Mouse (Mus musculus) neural tube, embryonic 13.5 days (tissue): ENCODE results near the gene Ppard. TPM values are rescaled to one million over a fixed set of nuclear protein-coding genes. Genes with fewer than 3 reads are reported as not detected.

Experiments used
- ATAC-seq: fragments of 200-750 bp; cut with Nextera tagmentation; 2 replicates; pipeline ENCODE4 v1.8.0; 2017; ENCODE audit warnings: low read depth, mild to moderate bottlenecking, moderate TSS enrichment, moderate library complexity
- H3K27ac ChIP-seq: fragments of 300-500 bp; sonication (generic); replicated peaks from 2 replicates; pipeline ENCODE4 v1.5.1; 2015; ENCODE audit warnings: moderate library complexity, mild to moderate bottlenecking, inconsistent platforms
- H3K27me3 ChIP-seq: fragments of 300-500 bp; sonication (generic); 2 replicates; pipeline ENCODE4 v1.6.1; 2015; ENCODE audit warnings: mild to moderate bottlenecking, inconsistent platforms
- H3K36me3 ChIP-seq: fragments of 300-500 bp; sonication (generic); 2 replicates; pipeline ENCODE4 v1.6.1; 2015; ENCODE audit warnings: mild to moderate bottlenecking, inconsistent platforms
- H3K4me1 ChIP-seq: fragments of 300-500 bp; sonication (generic); replicated peaks from 2 replicates; pipeline ENCODE4 v1.6.1; 2015; ENCODE audit warnings: inconsistent platforms
- H3K4me2 ChIP-seq: fragments of 300-500 bp; sonication (generic); 2 replicates; pipeline ENCODE4 v1.6.1; 2015; ENCODE audit warnings: inconsistent platforms, mild to moderate bottlenecking, moderate library complexity
- H3K4me3 ChIP-seq: fragments of 300-500 bp; sonication (generic); 2 replicates; pipeline ENCODE4 v1.5.1; 2015; ENCODE audit warnings: mild to moderate bottlenecking, inconsistent platforms
- H3K9ac ChIP-seq: fragments of 300-500 bp; sonication (generic); 2 replicates; pipeline ENCODE4 v1.6.1; 2015; ENCODE audit warnings: moderate library complexity, mild to moderate bottlenecking, inconsistent platforms
- H3K9me3 ChIP-seq: fragments of 300-500 bp; sonication (generic); 2 replicates; pipeline ENCODE4 v1.6.1; 2016; ENCODE audit warnings: inconsistent platforms
- WGBS: fragments of 180-500 bp; shearing (Covaris S2); methylation state at CpG from one replicate; pipeline ENCODE4 v1.1.7; 2015; 5-methylcytosine and 5-hydroxymethylcytosine counted together
- polyA plus RNA-seq: library from polyadenylated mRNA; unstranded; fragments of >200 nt; fragmentation: Nextera tagmentation; extraction: Ambion mirVana; gene quantifications from 2 replicates; pipeline ENCODE4 v1.2.1, GENCODE M21; 2015

The Ppard gene
- polyA plus RNA-seq, 1 experiment from 2014 or later = 2.6 TPM

GRCm38 (mm10) chr17:28226014-28226413 is 6.5 kb upstream of the Ppard start:
- peak; percentile 41; the same call in 1 of the 2 replicates for ATAC-seq
- under 1% methylated on average over 21 of the region's 21 CpGs for WGBS
- Histone ChIP-seq H3K9ac (peak overlapping the region; percentile 59), H3K27me3 (0 out of 2 replicates have a peak, but pooled peaks cover 6% of the 10 kb centered on the region), H3K4me1 (peaks cover 22% of the 10 kb centered on the region), H3K9me3 (no peaks in the 10 kb centered on the region), H3K36me3 (no peaks in the 10 kb centered on the region), H3K4me2 (peak overlapping the region; percentile 58), H3K27ac (peak overlapping the region; percentile 39), H3K4me3 (peak overlapping the region; percentile 36)

DNA sequence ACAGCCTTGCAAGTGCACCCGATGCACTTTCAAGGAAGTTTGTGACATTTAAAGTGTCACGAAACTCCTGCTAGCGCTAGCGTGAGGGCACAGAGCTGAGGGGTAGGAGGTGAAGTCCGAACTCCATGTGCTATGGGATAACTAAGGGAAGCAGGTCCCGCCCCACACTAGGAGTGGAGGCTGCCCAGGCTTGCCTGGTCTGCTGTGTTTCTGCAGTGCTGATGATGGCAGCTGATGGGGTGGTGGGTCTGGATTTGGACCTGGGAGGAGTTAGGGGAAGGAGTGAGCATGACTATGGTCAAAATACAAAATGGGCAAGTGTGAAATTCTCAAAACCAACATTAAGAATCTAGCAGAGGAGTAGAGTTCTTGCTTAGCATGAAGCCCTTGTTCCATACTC is 2.0 kb upstream of the Ppard start:
- H3K4me2 ChIP-seq = no peak overlapping the region
- H3K27me3 ChIP-seq = no peaks in the 10 kb centered on the region
- peaks cover 29% of the 10 kb centered on the region for H3K4me1 ChIP-seq
- no peak overlapping the region for H3K27ac ChIP-seq
- no peak overlapping the region for H3K9ac ChIP-seq
- no peaks in the 10 kb centered on the region for H3K9me3 ChIP-seq
- no peak overlapping the region for H3K4me3 ChIP-seq
- H3K36me3 ChIP-seq = no peaks in the 10 kb centered on the region
- ATAC-seq = no peak
- 87% methylated on average over 6 of the region's 6 CpGs for WGBS

- Histone ChIP-seq H3K36me3 (no peaks in the 10 kb centered on the region), H3K4me2 (no peak overlapping the region), H3K4me1 (peaks cover 29% of the 10 kb centered on the region), H3K9me3 (no peaks in the 10 kb centered on the region), H3K27me3 (no peaks in the 10 kb centered on the region), H3K27ac (no peak overlapping the region), H3K9ac (no peak overlapping the region), H3K4me3 (no peak overlapping the region)
- no peak for ATAC-seq
- 85% methylated on average over 18 of the region's 18 CpGs for WGBS
Observed at GRCm38 (mm10) chr17:28231026-28231736, 1.3 kb upstream of the Ppard start.

DNA sequence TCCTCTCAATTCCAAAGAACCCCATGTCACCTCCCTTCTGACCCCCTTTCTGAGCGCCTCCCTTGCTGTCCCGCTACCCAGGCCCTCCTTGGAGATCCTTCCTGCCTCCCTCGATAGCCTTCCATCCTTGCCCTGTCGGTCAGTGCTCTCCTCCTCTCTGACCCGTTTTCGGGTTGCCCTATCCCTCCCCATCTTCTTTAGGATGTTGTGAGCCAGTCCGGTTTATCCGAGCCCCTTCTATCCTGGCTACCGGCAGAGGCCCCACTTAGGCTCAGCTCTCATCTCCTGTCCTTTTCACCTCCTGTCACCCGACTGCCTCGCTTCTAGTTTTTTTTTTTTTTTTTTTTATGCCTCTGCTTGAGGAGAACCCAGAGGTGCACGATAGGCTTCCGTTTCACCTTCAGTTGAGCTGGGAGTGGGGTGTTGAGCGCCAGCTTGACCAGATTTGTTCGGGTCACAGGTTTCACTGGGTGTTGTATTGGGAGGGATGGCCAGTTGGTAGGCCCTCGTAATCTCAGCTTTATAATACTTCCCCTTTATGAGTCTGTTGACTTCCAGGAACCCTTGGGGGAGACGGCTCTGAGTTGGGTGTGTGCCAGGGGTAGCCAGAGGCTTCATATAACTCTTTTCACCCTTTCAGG is 711 bp downstream of the Ppard start:
- Histone ChIP-seq H3K4me2 (peak overlapping the region; percentile 81), H3K9me3 (no peaks in the 10 kb centered on the region), H3K4me3 (peak overlapping the region; percentile 73), H3K4me1 (peaks cover 42% of the 10 kb centered on the region), H3K9ac (peak overlapping the region; percentile 80), H3K27ac (peak overlapping the region; percentile 59; the same call in 1 of the 2 replicates), H3K36me3 (no peaks in the 10 kb centered on the region), H3K27me3 (no peaks in the 10 kb centered on the region)
- WGBS = 4% methylated on average over 17 of the region's 17 CpGs
- ATAC-seq = no peak; the same call in 1 of the 2 replicates

DNA sequence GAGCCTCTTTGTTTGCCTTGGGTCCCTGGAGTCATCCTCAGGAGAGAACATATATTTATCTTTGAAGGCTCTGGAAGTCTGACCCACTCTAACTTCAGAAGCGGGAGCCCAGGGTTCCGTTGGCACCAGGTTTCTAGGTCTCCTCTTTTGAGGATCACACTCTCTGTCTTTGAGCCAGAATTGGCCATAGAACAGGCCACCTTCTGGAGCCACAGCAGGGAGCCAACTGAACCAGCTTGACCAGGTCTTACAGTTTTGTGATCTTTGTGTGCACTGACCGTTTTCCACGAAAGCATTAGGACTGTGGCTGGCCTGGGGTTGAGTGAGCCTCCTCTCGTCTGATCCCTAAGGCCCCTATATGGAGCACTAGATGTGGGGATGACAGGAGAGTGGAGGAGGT is 2.1 kb downstream of the Ppard start:
- Histone ChIP-seq H3K4me1 (peaks cover 42% of the 10 kb centered on the region), H3K27me3 (no peaks in the 10 kb centered on the region), H3K27ac (no peak overlapping the region), H3K4me2 (peak overlapping the region; percentile 81), H3K9me3 (no peaks in the 10 kb centered on the region), H3K4me3 (no peak overlapping the region), H3K9ac (peak overlapping the region; percentile 41; the same call in 1 of the 2 replicates), H3K36me3 (0 out of 2 replicates have a peak, but pooled peaks cover 3% of the 10 kb centered on the region)
- ATAC-seq = no peak
- WGBS = 71% methylated on average over 5 of the region's 5 CpGs

DNA sequence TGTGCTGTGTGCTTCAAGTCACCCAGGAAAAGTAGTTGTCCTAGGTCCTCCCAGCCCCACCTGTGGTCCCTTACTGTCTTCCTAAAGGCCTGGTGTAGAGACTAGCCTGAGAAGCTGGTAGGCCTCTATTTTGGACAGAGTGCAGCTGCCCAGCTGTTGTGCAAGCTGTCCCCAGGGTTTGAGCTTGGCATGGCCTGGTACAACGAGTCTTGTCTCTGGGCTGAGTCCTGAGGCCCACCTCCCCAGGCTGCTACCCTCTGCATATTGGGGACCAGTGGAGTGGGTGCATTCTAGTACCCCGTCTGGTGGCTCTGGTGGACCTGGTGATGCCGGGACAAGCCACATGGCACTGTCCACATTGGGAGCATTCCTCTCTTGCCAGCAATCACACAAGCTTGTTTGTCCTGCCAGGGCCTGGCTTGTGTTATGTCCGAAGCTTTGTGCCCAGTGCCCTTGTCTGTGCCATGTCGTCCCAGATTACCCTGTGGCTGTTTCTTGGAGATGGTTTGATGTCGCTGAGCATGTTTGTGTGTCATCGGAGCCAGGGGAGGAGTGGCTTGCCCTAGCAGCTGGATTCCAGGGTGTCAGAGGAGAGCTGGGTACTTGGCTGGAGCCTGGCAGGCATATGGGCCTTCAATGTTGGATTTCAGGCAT is 3.6 kb downstream of the Ppard start:
- H3K27ac ChIP-seq = no peak overlapping the region
- no peak overlapping the region for H3K9ac ChIP-seq
- no peak for ATAC-seq

DNA sequence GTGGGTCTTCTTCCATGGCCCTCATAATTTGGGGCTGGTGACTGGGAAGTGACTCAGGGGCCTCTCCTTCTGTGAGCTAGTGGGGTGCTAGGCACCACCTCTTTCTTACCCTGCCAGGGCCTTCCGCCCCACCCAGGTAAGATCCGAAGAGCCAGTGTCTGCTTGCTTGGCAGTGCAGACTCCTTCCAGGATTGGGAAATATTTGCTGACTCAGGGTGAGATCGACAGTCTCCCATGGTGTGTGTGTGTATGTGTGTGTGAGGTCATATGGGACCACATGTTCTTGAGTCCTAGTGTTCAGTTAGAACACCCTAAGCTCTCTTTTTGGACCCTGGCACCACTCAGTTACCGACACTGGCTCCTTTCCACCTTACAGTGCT is 4.1 kb downstream of the Ppard start:
- no peaks in the 10 kb centered on the region for H3K9me3 ChIP-seq
- H3K4me2 ChIP-seq = no peak overlapping the region
- ATAC-seq = no peak
- H3K4me1 ChIP-seq = peaks cover 42% of the 10 kb centered on the region
- H3K9ac ChIP-seq = no peak overlapping the region
- H3K4me3 ChIP-seq = no peak overlapping the region
- 0 out of 2 replicates have a peak, but pooled peaks cover 8% of the 10 kb centered on the region for H3K36me3 ChIP-seq
- no peaks in the 10 kb centered on the region for H3K27me3 ChIP-seq
- H3K27ac ChIP-seq = no peak overlapping the region
- WGBS = 82% methylated on average over 4 of the region's 4 CpGs

More for the DNA sequence above, 3.6 kb downstream of the Ppard start:
- Histone ChIP-seq H3K36me3 (0 out of 2 replicates have a peak, but pooled peaks cover 6% of the 10 kb centered on the region), H3K4me3 (no peak overlapping the region), H3K27me3 (no peaks in the 10 kb centered on the region), H3K4me2 (no peak overlapping the region), H3K9me3 (no peaks in the 10 kb centered on the region), H3K4me1 (peaks cover 42% of the 10 kb centered on the region)
- 85% methylated on average over 7 of the region's 7 CpGs for WGBS

DNA sequence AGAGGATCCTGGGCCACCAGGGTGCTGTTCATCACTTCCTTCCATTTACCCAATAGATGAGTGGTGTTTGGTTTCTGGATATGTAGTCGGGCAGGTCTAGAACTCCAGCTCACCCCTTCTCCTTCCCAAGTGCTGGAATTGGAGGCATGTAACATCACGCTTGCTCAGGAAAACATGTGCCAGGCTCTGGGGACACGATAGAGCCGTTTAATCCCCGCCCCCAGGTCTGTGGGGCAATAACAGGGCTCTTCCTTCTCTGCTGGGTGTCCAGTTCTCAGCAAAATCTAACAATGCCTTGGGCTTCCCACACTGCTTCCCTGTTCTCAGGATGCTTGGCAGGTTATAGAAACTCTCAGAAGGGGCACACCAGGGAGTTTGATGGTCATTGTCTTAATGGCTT is 4.9 kb downstream of the Ppard start:
- H3K36me3 ChIP-seq = 0 out of 2 replicates have a peak, but pooled peaks cover 8% of the 10 kb centered on the region
- no peaks in the 10 kb centered on the region for H3K9me3 ChIP-seq
- H3K4me1 ChIP-seq = peaks cover 49% of the 10 kb centered on the region
- no peak overlapping the region for H3K9ac ChIP-seq
- no peak overlapping the region for H3K4me3 ChIP-seq
- H3K27me3 ChIP-seq = no peaks in the 10 kb centered on the region
- WGBS = 43% methylated on average over 5 of the region's 5 CpGs
- H3K27ac ChIP-seq = no peak overlapping the region
- no peak overlapping the region for H3K4me2 ChIP-seq
- no peak for ATAC-seq

DNA sequence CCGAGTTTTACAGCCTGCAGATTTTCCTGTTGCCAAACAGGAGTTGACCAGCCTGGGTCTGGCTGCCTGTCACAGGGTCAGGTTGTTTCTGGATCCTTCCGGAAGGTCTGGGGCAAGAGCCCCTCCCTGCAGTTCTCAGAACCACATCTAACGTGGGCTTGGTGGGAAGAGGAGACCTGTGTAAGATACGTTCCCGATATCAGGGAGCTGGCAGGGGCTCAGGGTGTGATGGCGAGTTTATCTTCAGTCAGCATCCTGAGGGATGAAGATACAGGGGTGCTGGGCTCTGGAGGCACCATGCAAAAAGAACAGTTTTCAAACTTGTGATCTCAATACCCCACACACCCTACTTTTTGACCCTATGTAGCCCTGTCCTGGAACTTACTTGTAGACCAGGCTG is 5.4 kb downstream of the Ppard start:
- 62% methylated on average over 6 of the region's 6 CpGs for WGBS
- Histone ChIP-seq H3K4me2 (no peak overlapping the region), H3K9ac (no peak overlapping the region), H3K4me1 (peaks cover 52% of the 10 kb centered on the region), H3K36me3 (0 out of 2 replicates have a peak, but pooled peaks cover 8% of the 10 kb centered on the region), H3K4me3 (no peak overlapping the region), H3K27ac (peak overlapping the region; percentile 38; the same call in 1 of the 2 replicates), H3K27me3 (no peaks in the 10 kb centered on the region), H3K9me3 (no peaks in the 10 kb centered on the region)
- no peak for ATAC-seq

DNA sequence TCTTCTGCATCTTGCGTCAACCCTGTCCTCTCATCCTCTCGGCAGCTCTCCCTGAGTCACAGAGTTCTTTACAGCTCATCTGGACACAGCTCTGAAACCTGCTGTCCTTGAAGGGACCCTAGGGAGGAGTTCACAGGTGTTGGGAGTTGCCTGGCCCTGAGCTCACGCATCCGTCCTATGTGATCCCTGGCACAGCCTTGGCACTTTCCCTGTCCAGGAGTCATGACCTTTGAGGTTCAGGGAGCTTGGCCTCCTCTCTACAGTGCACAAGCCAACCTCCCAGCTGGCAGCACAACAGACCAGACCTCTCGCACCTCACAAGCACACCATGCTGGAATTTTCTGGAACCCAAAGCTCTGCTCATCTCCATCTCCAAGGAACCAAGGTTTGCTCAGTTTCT is 8.3 kb downstream of the Ppard start:
- H3K27me3 ChIP-seq = no peaks in the 10 kb centered on the region
- no peak for ATAC-seq
- H3K4me1 ChIP-seq = peaks cover 48% of the 10 kb centered on the region
- H3K9me3 ChIP-seq = no peaks in the 10 kb centered on the region
- no peak overlapping the region for H3K27ac ChIP-seq
- no peak overlapping the region for H3K9ac ChIP-seq
- 94% methylated on average over 5 of the region's 5 CpGs for WGBS
- no peak overlapping the region for H3K4me2 ChIP-seq
- 0 out of 2 replicates have a peak, but pooled peaks cover 8% of the 10 kb centered on the region for H3K36me3 ChIP-seq
- H3K4me3 ChIP-seq = no peak overlapping the region

DNA sequence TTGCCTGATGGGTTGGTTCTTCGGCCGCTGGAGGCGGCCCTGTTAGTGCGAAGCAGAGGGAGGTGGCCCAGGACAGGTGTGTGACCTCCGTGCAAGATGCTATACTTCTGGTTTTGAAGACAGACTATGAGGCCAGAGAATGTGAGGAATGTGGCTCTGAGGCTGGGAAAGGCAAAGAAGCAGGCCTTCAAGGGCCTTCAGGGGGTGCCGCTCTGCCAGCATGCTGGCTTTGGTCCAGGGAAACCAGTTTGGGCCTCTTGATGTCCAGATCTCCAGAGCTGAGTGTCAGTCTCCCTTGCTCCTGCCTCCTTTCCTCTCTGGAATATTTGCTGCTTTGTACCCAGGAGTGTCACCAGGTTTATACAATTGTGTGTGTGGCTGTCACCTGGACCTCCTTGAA is 9.8 kb downstream of the Ppard start:
- ATAC-seq = no peak
- H3K4me1 ChIP-seq = peaks cover 45% of the 10 kb centered on the region
- 90% methylated on average over 6 of the region's 6 CpGs for WGBS
- H3K9ac ChIP-seq = no peak overlapping the region
- H3K4me2 ChIP-seq = no peak overlapping the region
- 0 out of 2 replicates have a peak, but pooled peaks cover 8% of the 10 kb centered on the region for H3K36me3 ChIP-seq
- H3K4me3 ChIP-seq = no peak overlapping the region
- H3K27ac ChIP-seq = no peak overlapping the region
- H3K27me3 ChIP-seq = no peaks in the 10 kb centered on the region
- no peaks in the 10 kb centered on the region for H3K9me3 ChIP-seq

DNA sequence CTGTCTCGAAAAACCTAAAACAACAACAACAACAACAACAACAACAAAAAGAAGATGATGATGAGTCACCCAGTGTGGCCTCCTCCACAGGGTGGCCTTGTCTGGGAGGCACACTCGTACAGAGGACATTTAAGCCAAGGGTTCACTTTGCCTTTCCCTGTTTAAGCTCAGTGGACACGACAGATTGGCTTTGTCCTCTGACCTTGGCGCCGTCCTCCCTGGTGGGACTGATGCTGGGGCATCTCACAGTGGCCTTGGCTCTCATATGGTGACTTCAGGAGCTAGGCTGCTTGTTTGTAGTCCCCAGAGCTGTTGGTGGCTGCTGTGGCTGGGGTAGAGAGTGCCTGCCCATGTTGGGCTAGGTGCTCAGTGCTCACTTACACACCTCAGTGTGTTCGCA is 11.7 kb downstream of the Ppard start:
- no peak for ATAC-seq
- no peaks in the 10 kb centered on the region for H3K9me3 ChIP-seq
- no peak overlapping the region for H3K4me3 ChIP-seq
- 88% methylated on average over 6 of the region's 6 CpGs for WGBS
- no peak overlapping the region for H3K9ac ChIP-seq
- no peak overlapping the region for H3K4me2 ChIP-seq
- 0 out of 2 replicates have a peak, but pooled peaks cover 7% of the 10 kb centered on the region for H3K36me3 ChIP-seq
- peaks cover 52% of the 10 kb centered on the region for H3K4me1 ChIP-seq
- H3K27ac ChIP-seq = peak overlapping the region; percentile 83
- H3K27me3 ChIP-seq = no peaks in the 10 kb centered on the region
